21 mouse cellular contexts compared by ENCODE assay signal in the genomic region with DNA sequence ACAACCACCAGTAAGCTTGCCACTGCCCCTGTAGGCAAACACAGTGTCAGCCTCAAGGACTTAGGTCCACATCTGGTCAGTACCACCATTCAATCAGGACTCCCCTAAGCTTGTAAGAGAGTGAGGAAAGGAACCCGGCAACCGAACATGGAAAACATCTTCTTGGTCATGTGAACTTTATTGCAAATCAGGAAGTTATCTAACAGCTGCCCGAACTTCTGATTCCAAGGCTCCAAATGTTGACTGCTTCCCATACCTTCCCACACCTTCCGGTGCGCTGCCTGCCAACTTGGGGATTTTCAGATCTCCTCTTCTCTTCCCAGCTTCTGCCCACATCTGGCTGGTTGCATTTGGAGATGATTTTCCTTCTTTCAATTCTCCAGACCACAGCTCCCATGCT. TPM values are rescaled to one million over a fixed set of nuclear protein-coding genes. Genes with fewer than 3 reads are reported as not detected.
A peak's percentile ranks its signal among the peaks of the same experiment; 100 is the strongest.
DNase-seq lines count a peak whose midpoint lies in the region; ATAC-seq and TF ChIP-seq lines count a peak whose summit lies in the region.
"Had no signal": no experiment of that assay in that cellular context is flagged by ENCODE, and none has a peak within 500 bp of the region (broad histone marks: within the 10 kb centered on the region; RNA-seq: fewer than 3 reads in every experiment).

No protein-coding gene starts in this region.

- no peaks in the 10 kb centered on the region for H3K36me3 ChIP-seq in neural tube, embryonic 15.5 days
- no peaks in the 10 kb centered on the region for H3K36me3 ChIP-seq in embryonic facial prominence, embryonic 13.5 days
- H3K36me3 ChIP-seq in limb, embryonic 11.5 days (ENCODE audit: control insufficient read depth, insufficient read depth, low read length) = no peaks in the 10 kb centered on the region
- no peaks in the 10 kb centered on the region for H3K36me3 ChIP-seq in lung, postnatal 0 days (ENCODE audit: insufficient read depth, low read length)
- H3K36me3 ChIP-seq: embryonic facial prominence, embryonic 12.5 days; heart, embryonic 15.5 days had no signal

- WGBS in neural tube, embryonic 15.5 days = 10% methylated on average over 5 of the region's 5 CpGs
- WGBS in embryonic facial prominence, embryonic 13.5 days = 17% methylated on average over 5 of the region's 5 CpGs
- WGBS in limb, embryonic 11.5 days = 34% methylated on average over 5 of the region's 5 CpGs
- 6% methylated on average over 5 of the region's 5 CpGs for WGBS in lung, postnatal 0 days

- H3K9me3 ChIP-seq in neural tube, embryonic 15.5 days (replicated peaks) = no peaks in the 10 kb centered on the region
- H3K9me3 ChIP-seq in embryonic facial prominence, embryonic 13.5 days = no peaks in the 10 kb centered on the region
- no peaks in the 10 kb centered on the region for H3K9me3 ChIP-seq in limb, embryonic 11.5 days (ENCODE audit: control insufficient read depth, low read length)
- H3K9me3 ChIP-seq in lung, postnatal 0 days (ENCODE audit: low read length) = no peaks in the 10 kb centered on the region
- H3K9me3 ChIP-seq: embryonic facial prominence, embryonic 12.5 days; heart, embryonic 15.5 days had no signal

- no peak overlapping the region for H3K4me2 ChIP-seq in neural tube, embryonic 15.5 days
- no peak overlapping the region for H3K4me2 ChIP-seq in embryonic facial prominence, embryonic 13.5 days
- H3K4me2 ChIP-seq in limb, embryonic 11.5 days (ENCODE audit: low read depth, severe bottlenecking) = no peak overlapping the region
- H3K4me2 ChIP-seq in lung, postnatal 0 days (replicated peaks; ENCODE audit: low read depth, low read length) = no peak overlapping the region
- H3K4me2 ChIP-seq: embryonic facial prominence, embryonic 12.5 days; heart, embryonic 11.5 days; heart, embryonic 15.5 days; hindbrain, embryonic 14.5 days had no signal

- H3K27me3 ChIP-seq in neural tube, embryonic 15.5 days (replicated peaks) = peaks cover 97% of the 10 kb centered on the region
- H3K27me3 ChIP-seq in embryonic facial prominence, embryonic 13.5 days = peaks cover 98% of the 10 kb centered on the region
- H3K27me3 ChIP-seq in limb, embryonic 11.5 days (ENCODE audit: control insufficient read depth, insufficient read depth, low read length) = peaks cover 34% of the 10 kb centered on the region
- peaks cover 70% of the 10 kb centered on the region for H3K27me3 ChIP-seq in lung, postnatal 0 days (replicated peaks; ENCODE audit: insufficient read depth, low read length)

- DNase-seq in heart, adult 11 months = peak; percentile 44
- DNase-seq in heart, adult 18-20 months = no peak
- DNase-seq in neural tube, embryonic 10.5 days (ENCODE audit: extremely low spot score, low spot score) = peak; percentile 26
- DNase-seq in limb, embryonic 11.5 days (ENCODE audit: low spot score) = no peak
- no peak for DNase-seq in adrenal gland, postnatal 25 days
- no peak for DNase-seq in lung, postnatal 0 days (ENCODE audit: low spot score)
- DNase-seq: adrenal gland, adult 2 months; adrenal gland, postnatal 36 days; cerebellum, adult 2 months; cerebellum, postnatal 10 days; gastrocnemius, postnatal 36 days; heart, adult 2 months; heart, postnatal 14 days had no signal

- no peak overlapping the region for H3K4me3 ChIP-seq in neural tube, embryonic 15.5 days (replicated peaks)
- H3K4me3 ChIP-seq in embryonic facial prominence, embryonic 13.5 days = no peak overlapping the region
- no peak overlapping the region for H3K4me3 ChIP-seq in limb, embryonic 11.5 days (ENCODE audit: low read depth, low read length)
- no peak overlapping the region for H3K4me3 ChIP-seq in lung, postnatal 0 days (ENCODE audit: low read depth, low read length)
- H3K4me3 ChIP-seq: embryonic facial prominence, embryonic 12.5 days; heart, adult 2 months; heart, embryonic 15.5 days had no signal

- no peaks in the 10 kb centered on the region for H3K4me1 ChIP-seq in neural tube, embryonic 15.5 days
- peaks cover 14% of the 10 kb centered on the region for H3K4me1 ChIP-seq in embryonic facial prominence, embryonic 13.5 days
- H3K4me1 ChIP-seq in limb, embryonic 11.5 days (ENCODE audit: control insufficient read depth, insufficient read depth, low read length) = peaks cover 40% of the 10 kb centered on the region
- H3K4me1 ChIP-seq in lung, postnatal 0 days (ENCODE audit: insufficient read depth, low read depth, low read length) = no peaks in the 10 kb centered on the region

- TF ChIP-seq EP300 in lung, postnatal 0 days (IDR thresholded peaks at IDR 0.05) = no peak

- no peak for ATAC-seq in neural tube, embryonic 15.5 days (ENCODE audit: low FRiP score)
- ATAC-seq in embryonic facial prominence, embryonic 13.5 days (ENCODE audit: insufficient number of reproducible peaks, insufficient read depth, low FRiP score, low TSS enrichment, low read depth) = no peak
- ATAC-seq in limb, embryonic 11.5 days (ENCODE audit: insufficient number of reproducible peaks, low FRiP score, low TSS enrichment, low read depth) = no peak
- ATAC-seq in lung, postnatal 0 days = no peak
- ATAC-seq: forebrain, embryonic 14.5 days had no signal

- TF ChIP-seq CTCF in lung, postnatal 0 days (IDR thresholded peaks at IDR 0.05) = no peak

- H3K9ac ChIP-seq in neural tube, embryonic 15.5 days (replicated peaks) = no peak overlapping the region
- no peak overlapping the region for H3K9ac ChIP-seq in embryonic facial prominence, embryonic 13.5 days
- no peak overlapping the region for H3K9ac ChIP-seq in limb, embryonic 11.5 days (ENCODE audit: low read length)
- no peak overlapping the region for H3K9ac ChIP-seq in lung, postnatal 0 days (replicated peaks; ENCODE audit: low read depth)
- H3K9ac ChIP-seq: embryonic facial prominence, embryonic 12.5 days; heart, embryonic 15.5 days; hindbrain, embryonic 14.5 days had no signal

- no peak overlapping the region for H3K27ac ChIP-seq in neural tube, embryonic 15.5 days (replicated peaks)
- 0 out of 2 replicates have a peak overlapping the region, but pooled peaks have one; percentile 1 for H3K27ac ChIP-seq in embryonic facial prominence, embryonic 13.5 days
- 0 out of 2 replicates have a peak overlapping the region, but pooled peaks have one; percentile 3 for H3K27ac ChIP-seq in limb, embryonic 11.5 days (replicated peaks; ENCODE audit: low read depth, low read length)
- no peak overlapping the region for H3K27ac ChIP-seq in lung, postnatal 0 days (ENCODE audit: low read length)
- H3K27ac ChIP-seq: embryonic facial prominence, embryonic 12.5 days; heart, adult 2 months; heart, embryonic 15.5 days; hindbrain, embryonic 14.5 days had no signal

RNA-seq across cellular contexts. Expression of a gene that starts 26.4 kb away (rescaled TPM):
- 10 to 100 TPM; 76.2 to 83.1 TPM for total RNA-seq in heart, adult 18-20 months (2021)
- polyA plus RNA-seq in neural tube, embryonic 15.5 days (2015; fragmentation: Nextera tagmentation; extraction: Ambion mirVana) = 1.0 TPM in 1 of 2 replicates, not detected in the other
- polyA plus RNA-seq in embryonic facial prominence, embryonic 13.5 days (2015; fragmentation: Nextera tagmentation; extraction: Ambion mirVana) = 2.8 and 8.3 TPM in 2 replicates
- polyA plus RNA-seq in limb, embryonic 11.5 days (2014; fragmentation: Nextera tagmentation; extraction: Ambion mirVana) = 27.3 and 30.3 TPM in 2 replicates
- total RNA-seq in adrenal gland, postnatal 25 days (2021) = 31.1 and 40.4 TPM in 2 replicates
- polyA plus RNA-seq in lung, postnatal 0 days (2015; fragmentation: Nextera tagmentation; extraction: Ambion mirVana) = 0.12 and 0.14 TPM in 2 replicates
- total RNA-seq: gastrocnemius, postnatal 36 days; hematopoietic stem cell, adult 5-6 weeks had no signal
- polyA plus RNA-seq: cerebellum, adult 2 months; forebrain, embryonic 14.5 days; hindbrain, embryonic 14.5 days had no signal

Comparison
In these comparisons a context has a peak if more than half of its experiments do, and no peak if none do; other contexts are left out.
1. DNase-seq: peak in heart, adult 11 months (single experiment) and neural tube, embryonic 10.5 days (single experiment); none in heart, adult 18-20 months (0 of 2), limb, embryonic 11.5 days (single experiment), adrenal gland, postnatal 25 days (single experiment) and lung, postnatal 0 days (single experiment).
2. H3K27ac ChIP-seq: peak in embryonic facial prominence, embryonic 13.5 days (single experiment) and limb, embryonic 11.5 days (single experiment); none in neural tube, embryonic 15.5 days (single experiment) and lung, postnatal 0 days (single experiment).